Mouse (Mus musculus) C2C12 (cell line): ENCODE results near the gene Cmss1.

Source experiments
- CEBPB ChIP-seq: IDR thresholded peaks from one replicate; pipeline ENCODE4 v1.6.1; 2011; ENCODE audit warnings: low read depth, mild to moderate bottlenecking, control low read depth, moderate library complexity
- CTCF ChIP-seq: IDR thresholded peaks from one replicate; pipeline ENCODE4 v1.5.1; 2011; ENCODE audit not compliant: control insufficient read depth, insufficient read depth, insufficient read length
- FOSL1 ChIP-seq: IDR thresholded peaks from one replicate; pipeline ENCODE4 v1.8.0; 2011; ENCODE audit warnings: mild to moderate bottlenecking, low read length; ENCODE audit not compliant: poor library complexity, insufficient read depth, severe bottlenecking
- MAX ChIP-seq: IDR thresholded peaks from one replicate; pipeline ENCODE4 v1.6.1; 2011; ENCODE audit warnings: mild to moderate bottlenecking, control low read depth
- MYOD1 ChIP-seq: IDR thresholded peaks from one replicate; pipeline ENCODE4 v1.6.1; 2011; ENCODE audit warnings: low read depth; ENCODE audit not compliant: control insufficient read depth, insufficient read length
- MYOG ChIP-seq: IDR thresholded peaks from one replicate; pipeline ENCODE4 v1.6.1; 2011; ENCODE audit not compliant: control insufficient read depth, insufficient read length; ENCODE audit errors: extremely low read depth
- USF1 ChIP-seq: IDR thresholded peaks from one replicate; pipeline ENCODE4 v1.6.1; 2011; ENCODE audit warnings: low read depth, mild to moderate bottlenecking, control low read depth, moderate library complexity

DNA sequence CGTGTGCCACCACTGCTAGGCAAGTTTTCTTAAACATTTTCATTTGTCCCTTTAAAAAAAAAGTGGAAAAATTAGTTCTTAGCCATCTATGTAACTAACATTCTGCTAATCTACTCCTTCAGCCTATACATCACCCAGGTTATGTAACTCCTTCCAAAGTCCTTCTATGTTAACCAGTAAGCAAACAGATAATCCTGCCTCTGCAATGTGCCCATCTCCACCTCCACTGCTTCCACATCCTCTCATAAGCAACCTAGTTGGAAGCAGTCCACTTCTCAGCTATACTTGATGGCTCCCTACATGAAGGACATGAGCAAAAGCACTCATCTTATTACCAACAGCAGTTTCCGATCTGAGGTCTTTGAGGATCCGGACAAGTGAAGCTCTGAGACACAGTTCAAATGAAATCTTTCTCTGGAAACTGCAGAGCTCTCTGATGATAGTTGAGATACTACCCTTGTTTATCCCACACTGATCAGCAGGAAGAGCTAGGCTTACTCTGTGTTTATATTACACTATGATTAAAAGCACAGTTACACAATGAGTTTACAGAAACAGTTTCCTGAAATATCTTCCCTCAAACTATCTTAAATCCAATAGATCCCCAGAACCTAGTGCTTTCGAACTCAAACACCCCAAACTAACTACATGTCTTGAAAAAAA is 9.2 kb downstream of the Cmss1 start:
- TF ChIP-seq MYOD1 (no peak), CTCF (no peak), USF1 (no peak), MYOG (no peak), CEBPB (no peak), MAX (no peak), FOSL1 (no peak)
